Mouse (Mus musculus): ENCODE results near the gene Paqr6. TPM values are rescaled to one million over a fixed set of nuclear protein-coding genes. Genes with fewer than 3 reads are reported as not detected.

Gene Paqr6
- polyA plus RNA-seq, 1 experiment from 2014 or later = 8.5 TPM

DNA sequence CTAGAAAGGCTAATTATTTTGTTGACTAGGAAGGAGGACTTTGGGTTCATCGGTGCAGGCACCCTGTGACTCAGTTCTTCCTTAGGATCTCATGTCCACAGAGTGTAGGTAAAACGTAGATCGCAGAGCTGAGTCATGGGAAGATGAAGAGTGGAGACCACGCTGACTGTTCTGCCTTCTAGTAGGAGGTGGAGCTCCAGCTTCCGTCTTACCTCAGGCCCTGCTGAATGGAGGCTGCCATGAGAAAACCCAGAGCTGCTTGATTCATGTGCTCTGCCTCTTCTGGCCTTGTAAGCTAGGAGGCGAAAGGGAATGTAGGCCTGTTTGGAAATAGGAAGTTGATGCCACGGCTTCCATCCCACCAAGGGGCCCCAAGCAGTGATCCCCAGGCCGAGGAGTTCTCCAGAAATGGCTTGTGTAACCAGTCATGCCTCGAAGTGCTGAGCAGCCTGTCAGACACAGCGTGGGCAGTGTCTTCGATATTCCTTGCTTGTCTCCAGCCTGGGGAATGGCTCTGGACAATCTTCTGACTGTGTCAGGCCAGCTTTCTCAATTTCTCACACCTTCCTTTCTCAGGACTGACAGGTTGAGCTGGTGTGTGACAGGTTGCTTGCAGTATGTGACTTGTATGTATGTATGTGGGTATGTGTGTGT lies 26.9 kb upstream of the Paqr6 start:
- H3K9ac ChIP-seq (ENCODE audit: low read depth, low read length) = peak overlapping the region; percentile 4; the same call in 1 of the 2 replicates
- peaks cover 14% of the 10 kb centered on the region for H3K4me1 ChIP-seq (ENCODE audit: control insufficient read depth, insufficient read depth, low read length)
- WGBS = 77% methylated on average over 11 of the region's 11 CpGs
- H3K27me3 ChIP-seq (ENCODE audit: control insufficient read depth, insufficient read depth, low read length) = no peaks in the 10 kb centered on the region
- peaks cover 19% of the 10 kb centered on the region for H3K36me3 ChIP-seq (ENCODE audit: control insufficient read depth, insufficient read depth, low read length)
- H3K27ac ChIP-seq (ENCODE audit: low read depth, low read length) = 0 out of 2 replicates have a peak overlapping the region, but pooled peaks have one; percentile 6
- no peak for ATAC-seq (ENCODE audit: low FRiP score, low TSS enrichment)
- peak overlapping the region; percentile 50 for H3K4me2 ChIP-seq (replicated peaks; ENCODE audit: low read depth, low read length)
- peak overlapping the region; percentile 54 for H3K4me3 ChIP-seq (ENCODE audit: low read length)
- H3K9me3 ChIP-seq (ENCODE audit: control insufficient read depth, low read length) = no peaks in the 10 kb centered on the region

- WGBS = 92% methylated on average over 7 of the region's 7 CpGs
- Histone ChIP-seq H3K9me3 (ENCODE audit: control insufficient read depth, low read length) (no peaks in the 10 kb centered on the region), H3K27ac (ENCODE audit: low read depth, low read length) (no peak overlapping the region), H3K4me2 (replicated peaks; ENCODE audit: low read depth, low read length) (no peak overlapping the region), H3K27me3 (ENCODE audit: control insufficient read depth, insufficient read depth, low read length) (no peaks in the 10 kb centered on the region), H3K9ac (ENCODE audit: low read depth, low read length) (no peak overlapping the region), H3K36me3 (ENCODE audit: control insufficient read depth, insufficient read depth, low read length) (peaks cover 27% of the 10 kb centered on the region), H3K4me3 (ENCODE audit: low read length) (no peak overlapping the region), H3K4me1 (ENCODE audit: control insufficient read depth, insufficient read depth, low read length) (peaks cover 14% of the 10 kb centered on the region)
- no peak for ATAC-seq (ENCODE audit: low FRiP score, low TSS enrichment)
Observed at GRCm38 (mm10) chr3:88338316-88338715, 26.1 kb upstream of the Paqr6 start.

- Histone ChIP-seq H3K27ac (ENCODE audit: low read depth, low read length) (no peak overlapping the region), H3K4me2 (replicated peaks; ENCODE audit: low read depth, low read length) (no peak overlapping the region), H3K9ac (ENCODE audit: low read depth, low read length) (no peak overlapping the region), H3K36me3 (ENCODE audit: control insufficient read depth, insufficient read depth, low read length) (peaks cover 34% of the 10 kb centered on the region), H3K4me3 (ENCODE audit: low read length) (no peak overlapping the region), H3K4me1 (ENCODE audit: control insufficient read depth, insufficient read depth, low read length) (peaks cover 12% of the 10 kb centered on the region), H3K27me3 (ENCODE audit: control insufficient read depth, insufficient read depth, low read length) (no peaks in the 10 kb centered on the region), H3K9me3 (ENCODE audit: control insufficient read depth, low read length) (no peaks in the 10 kb centered on the region)
- 73% methylated on average over 3 of the region's 3 CpGs for WGBS
- ATAC-seq (ENCODE audit: low FRiP score, low TSS enrichment) = no peak
Observed at GRCm38 (mm10) chr3:88339006-88339405, 25.4 kb upstream of the Paqr6 start.

DNA sequence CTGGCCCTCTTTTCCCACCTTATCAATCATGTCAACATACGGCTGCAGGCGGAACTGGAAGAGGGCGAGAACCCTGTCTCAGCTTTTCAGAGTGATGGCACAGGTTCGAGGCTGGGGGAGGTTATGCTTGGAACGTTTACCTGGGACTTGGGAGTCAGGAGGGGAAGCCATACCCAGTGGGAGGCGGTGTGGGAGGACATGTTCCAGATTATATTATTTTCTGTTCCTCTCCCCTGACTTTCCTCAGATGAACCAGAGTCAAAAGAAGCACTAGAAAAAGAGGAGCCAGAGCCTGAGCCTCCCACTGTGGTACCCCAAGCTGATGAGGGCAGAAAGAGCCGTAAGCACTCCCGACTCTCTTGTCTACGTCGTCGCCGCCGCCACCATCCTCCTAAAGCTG lies 13.7 kb upstream of the Paqr6 start:
- ATAC-seq (ENCODE audit: low FRiP score, low TSS enrichment) = no peak
- Histone ChIP-seq H3K4me3 (ENCODE audit: low read length) (no peak overlapping the region), H3K36me3 (ENCODE audit: control insufficient read depth, insufficient read depth, low read length) (peaks cover 98% of the 10 kb centered on the region), H3K27me3 (ENCODE audit: control insufficient read depth, insufficient read depth, low read length) (no peaks in the 10 kb centered on the region), H3K27ac (ENCODE audit: low read depth, low read length) (no peak overlapping the region), H3K9ac (ENCODE audit: low read depth, low read length) (no peak overlapping the region), H3K4me1 (ENCODE audit: control insufficient read depth, insufficient read depth, low read length) (no peaks in the 10 kb centered on the region), H3K4me2 (replicated peaks; ENCODE audit: low read depth, low read length) (no peak overlapping the region), H3K9me3 (ENCODE audit: control insufficient read depth, low read length) (no peaks in the 10 kb centered on the region)
- WGBS = 90% methylated on average over 13 of the region's 13 CpGs

GRCm38 (mm10) chr3:88352907-88353306 lies 11.5 kb upstream of the Paqr6 start:
- no peak overlapping the region for H3K27ac ChIP-seq (ENCODE audit: low read depth, low read length)
- no peaks in the 10 kb centered on the region for H3K4me1 ChIP-seq (ENCODE audit: control insufficient read depth, insufficient read depth, low read length)
- peaks cover 98% of the 10 kb centered on the region for H3K36me3 ChIP-seq (ENCODE audit: control insufficient read depth, insufficient read depth, low read length)
- no peak overlapping the region for H3K4me3 ChIP-seq (ENCODE audit: low read length)
- no peaks in the 10 kb centered on the region for H3K9me3 ChIP-seq (ENCODE audit: control insufficient read depth, low read length)
- WGBS = 98% methylated on average over 9 of the region's 9 CpGs
- no peak overlapping the region for H3K9ac ChIP-seq (ENCODE audit: low read depth, low read length)
- no peak overlapping the region for H3K4me2 ChIP-seq (replicated peaks; ENCODE audit: low read depth, low read length)
- ATAC-seq (ENCODE audit: low FRiP score, low TSS enrichment) = no peak
- H3K27me3 ChIP-seq (ENCODE audit: control insufficient read depth, insufficient read depth, low read length) = no peaks in the 10 kb centered on the region

GRCm38 (mm10) chr3:88354396-88355165 lies 9.8 kb upstream of the Paqr6 start:
- Histone ChIP-seq H3K9ac (ENCODE audit: low read depth, low read length) (no peak overlapping the region), H3K4me3 (ENCODE audit: low read length) (no peak overlapping the region), H3K36me3 (ENCODE audit: control insufficient read depth, insufficient read depth, low read length) (peaks cover 98% of the 10 kb centered on the region), H3K9me3 (ENCODE audit: control insufficient read depth, low read length) (no peaks in the 10 kb centered on the region), H3K4me1 (ENCODE audit: control insufficient read depth, insufficient read depth, low read length) (no peaks in the 10 kb centered on the region), H3K27me3 (ENCODE audit: control insufficient read depth, insufficient read depth, low read length) (no peaks in the 10 kb centered on the region), H3K27ac (ENCODE audit: low read depth, low read length) (no peak overlapping the region), H3K4me2 (replicated peaks; ENCODE audit: low read depth, low read length) (no peak overlapping the region)
- 93% methylated on average over 8 of the region's 8 CpGs for WGBS
- ATAC-seq (ENCODE audit: low FRiP score, low TSS enrichment) = no peak

DNA sequence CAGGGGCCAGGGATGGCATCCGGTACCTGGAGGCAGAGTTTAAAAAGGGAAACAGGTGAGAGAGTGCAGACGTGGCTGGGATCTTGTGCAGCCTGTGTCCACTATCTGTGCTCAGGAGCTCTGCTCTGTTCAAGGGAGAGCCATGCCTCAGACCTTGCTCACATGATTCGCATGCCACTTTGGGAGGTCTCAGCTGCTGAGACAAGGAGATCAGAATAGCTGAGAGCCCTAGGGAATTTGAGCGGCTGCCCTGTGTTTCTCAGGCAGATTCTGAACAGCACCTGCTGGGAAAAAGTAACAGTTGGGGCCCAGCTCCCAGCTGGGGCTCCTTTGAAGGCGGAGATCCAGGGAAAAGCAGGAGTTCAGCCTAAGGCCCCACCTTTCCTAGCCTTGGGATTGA lies 4.8 kb upstream of the Paqr6 start:
- Histone ChIP-seq H3K9ac (ENCODE audit: low read depth, low read length) (no peak overlapping the region), H3K36me3 (ENCODE audit: control insufficient read depth, insufficient read depth, low read length) (peaks cover 78% of the 10 kb centered on the region), H3K9me3 (ENCODE audit: control insufficient read depth, low read length) (no peaks in the 10 kb centered on the region), H3K4me2 (replicated peaks; ENCODE audit: low read depth, low read length) (no peak overlapping the region), H3K4me1 (ENCODE audit: control insufficient read depth, insufficient read depth, low read length) (no peaks in the 10 kb centered on the region), H3K4me3 (ENCODE audit: low read length) (no peak overlapping the region), H3K27me3 (ENCODE audit: control insufficient read depth, insufficient read depth, low read length) (no peaks in the 10 kb centered on the region; the same call in 1 of the 2 replicates), H3K27ac (ENCODE audit: low read depth, low read length) (no peak overlapping the region)
- no peak for ATAC-seq (ENCODE audit: low FRiP score, low TSS enrichment)
- 79% methylated on average over 5 of the region's 5 CpGs for WGBS

DNA sequence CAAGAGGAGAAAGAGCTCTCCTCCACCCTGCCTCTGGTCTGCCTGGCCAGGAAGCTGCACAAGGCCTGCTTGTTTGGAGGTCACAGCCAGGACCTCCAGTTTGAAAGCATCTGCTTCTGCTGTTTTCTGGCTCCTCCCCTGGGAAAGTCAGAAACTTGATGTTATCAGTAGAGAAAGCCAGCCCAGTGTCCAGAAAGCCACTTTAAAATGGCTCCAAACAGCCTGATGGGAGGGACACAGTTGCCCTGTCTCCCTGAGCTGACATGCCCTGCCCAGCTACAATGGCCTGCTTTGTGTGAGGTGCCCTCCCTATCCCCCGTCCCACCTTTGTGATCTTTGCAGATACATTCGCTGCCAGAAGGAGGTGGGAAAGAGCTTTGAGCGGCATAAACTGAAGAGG lies 4.4 kb upstream of the Paqr6 start:
- no peak for ATAC-seq (ENCODE audit: low FRiP score, low TSS enrichment)
- peaks cover 74% of the 10 kb centered on the region for H3K36me3 ChIP-seq (ENCODE audit: control insufficient read depth, insufficient read depth, low read length)
- peaks cover 4% of the 10 kb centered on the region; the same call in 1 of the 2 replicates for H3K4me1 ChIP-seq (ENCODE audit: control insufficient read depth, insufficient read depth, low read length)
- H3K27me3 ChIP-seq (ENCODE audit: control insufficient read depth, insufficient read depth, low read length) = peaks cover 3% of the 10 kb centered on the region; the same call in 1 of the 2 replicates
- H3K4me2 ChIP-seq (replicated peaks; ENCODE audit: low read depth, low read length) = no peak overlapping the region
- H3K27ac ChIP-seq (ENCODE audit: low read depth, low read length) = no peak overlapping the region
- no peak overlapping the region for H3K9ac ChIP-seq (ENCODE audit: low read depth, low read length)
- H3K4me3 ChIP-seq (ENCODE audit: low read length) = no peak overlapping the region
- WGBS = 71% methylated on average over 3 of the region's 3 CpGs
- H3K9me3 ChIP-seq (ENCODE audit: control insufficient read depth, low read length) = no peaks in the 10 kb centered on the region

- Histone ChIP-seq H3K36me3 (ENCODE audit: control insufficient read depth, insufficient read depth, low read length) (peaks cover 63% of the 10 kb centered on the region), H3K27me3 (ENCODE audit: control insufficient read depth, insufficient read depth, low read length) (peaks cover 12% of the 10 kb centered on the region), H3K9me3 (ENCODE audit: control insufficient read depth, low read length) (no peaks in the 10 kb centered on the region), H3K9ac (ENCODE audit: low read depth, low read length) (no peak overlapping the region), H3K27ac (ENCODE audit: low read depth, low read length) (no peak overlapping the region), H3K4me3 (ENCODE audit: low read length) (no peak overlapping the region), H3K4me2 (replicated peaks; ENCODE audit: low read depth, low read length) (no peak overlapping the region), H3K4me1 (ENCODE audit: control insufficient read depth, insufficient read depth, low read length) (peaks cover 4% of the 10 kb centered on the region; the same call in 1 of the 2 replicates)
- 67% methylated on average over 6 of the region's 6 CpGs for WGBS
- no peak for ATAC-seq (ENCODE audit: low FRiP score, low TSS enrichment)
Observed at GRCm38 (mm10) chr3:88361096-88361495, 3.3 kb upstream of the Paqr6 start.

All from kidney, embryonic 14.5 days (tissue).